Mouse (Mus musculus): ENCODE results near the gene Pld3. TPM values are rescaled to one million over a fixed set of nuclear protein-coding genes. Genes with fewer than 3 reads are reported as not detected.
A peak's percentile ranks its signal among the peaks of the same experiment; 100 is the strongest.
"Not testable (repeated sequence)": the region's sequence is repeated elsewhere in the genome, so short reads cannot be mapped to it uniquely, and the experiment has no call there.

The Pld3 gene
- polyA plus RNA-seq, 1 experiment from 2014 or later = 40.5 TPM

DNA sequence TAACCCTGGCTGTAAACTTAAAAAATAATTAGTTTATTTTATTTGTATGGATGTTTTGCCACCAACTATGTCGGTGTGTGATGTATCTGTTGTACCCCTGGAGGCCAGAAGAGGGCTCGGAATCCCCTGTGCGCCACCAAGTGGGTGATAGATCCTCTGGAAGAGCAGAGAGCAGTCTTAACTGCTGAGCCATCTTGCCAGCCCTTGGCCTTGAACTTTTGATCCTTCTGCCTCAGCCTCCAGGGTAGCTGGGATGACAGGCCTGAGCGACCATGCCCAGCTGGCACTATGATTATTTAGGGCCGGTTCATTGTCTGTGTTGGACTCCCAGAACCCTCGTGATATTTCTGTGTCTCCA lies 44.4 kb downstream of the Pld3 start:
- H3K4me1 ChIP-seq = peaks cover 20% of the 10 kb centered on the region
- H3K27ac ChIP-seq (replicated peaks) = peak overlapping the region; percentile 98; the same call in 1 of the 2 replicates
- 22% methylated on average over 6 of the region's 6 CpGs for WGBS
- no peaks in the 10 kb centered on the region for H3K9me3 ChIP-seq
- peak; percentile 72 for DNase-seq (ENCODE audit: low spot score)
- H3K36me3 ChIP-seq (replicated peaks) = no peaks in the 10 kb centered on the region
- H3K4me3 ChIP-seq = peak overlapping the region; percentile 70
- no peaks in the 10 kb centered on the region for H3K27me3 ChIP-seq (replicated peaks; ENCODE audit: low read depth, poor library complexity, severe bottlenecking)

DNA sequence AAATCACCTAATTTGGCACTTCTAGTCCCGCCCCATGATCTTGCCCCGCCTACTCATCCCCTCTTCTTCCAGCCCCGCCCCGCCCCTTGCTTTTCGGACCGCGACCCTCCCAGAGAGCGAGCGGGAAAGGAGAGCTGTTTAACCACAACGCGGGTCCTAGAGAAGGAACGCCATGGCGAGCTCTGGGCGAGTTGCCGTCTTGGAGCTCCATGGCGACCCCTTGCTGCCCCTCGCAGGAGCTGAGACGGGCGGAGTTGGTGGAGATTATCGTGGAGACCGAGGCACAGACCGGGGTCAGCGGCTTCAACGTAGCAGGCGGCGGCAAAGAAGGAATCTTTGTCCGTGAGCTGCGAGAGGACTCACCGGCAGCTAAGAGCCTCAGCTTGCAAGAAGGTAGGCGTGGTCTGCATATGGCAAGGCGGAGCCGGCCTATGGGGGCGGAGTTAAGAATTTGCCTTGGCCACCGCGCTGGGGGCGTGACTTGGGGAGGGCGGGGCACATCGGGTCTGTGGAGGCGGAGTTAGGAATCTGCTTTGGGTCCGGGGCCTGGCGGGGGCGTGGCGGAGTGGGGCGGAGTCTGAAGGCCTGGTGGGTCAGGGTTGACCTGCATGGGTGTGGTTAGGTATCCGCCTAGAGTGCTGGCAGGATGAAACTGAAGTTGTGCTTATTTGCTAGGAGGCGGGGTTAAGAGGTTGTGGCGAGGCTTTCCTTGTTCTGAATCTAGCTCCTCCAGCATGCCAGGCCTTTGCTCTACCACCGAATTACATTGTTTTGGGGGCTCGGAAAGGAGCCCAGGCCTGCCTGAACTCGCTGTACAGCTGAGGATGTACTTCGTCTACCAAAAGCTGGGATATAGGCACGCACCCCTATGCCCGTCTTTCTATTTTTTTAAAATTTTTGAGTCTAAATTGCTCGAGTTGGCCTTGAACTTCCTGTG lies 45.0 kb downstream of the Pld3 start:
- peak overlapping the region; percentile 70 for H3K4me3 ChIP-seq
- no peaks in the 10 kb centered on the region for H3K27me3 ChIP-seq (replicated peaks; ENCODE audit: low read depth, poor library complexity, severe bottlenecking)
- H3K4me1 ChIP-seq = peaks cover 20% of the 10 kb centered on the region
- WGBS = under 1% methylated on average over 54 of the region's 54 CpGs
- peak overlapping the region; percentile 98 for H3K27ac ChIP-seq (replicated peaks)
- DNase-seq (ENCODE audit: low spot score) = peak; percentile 100
- no peaks in the 10 kb centered on the region for H3K9me3 ChIP-seq
- H3K36me3 ChIP-seq (replicated peaks) = no peaks in the 10 kb centered on the region

DNA sequence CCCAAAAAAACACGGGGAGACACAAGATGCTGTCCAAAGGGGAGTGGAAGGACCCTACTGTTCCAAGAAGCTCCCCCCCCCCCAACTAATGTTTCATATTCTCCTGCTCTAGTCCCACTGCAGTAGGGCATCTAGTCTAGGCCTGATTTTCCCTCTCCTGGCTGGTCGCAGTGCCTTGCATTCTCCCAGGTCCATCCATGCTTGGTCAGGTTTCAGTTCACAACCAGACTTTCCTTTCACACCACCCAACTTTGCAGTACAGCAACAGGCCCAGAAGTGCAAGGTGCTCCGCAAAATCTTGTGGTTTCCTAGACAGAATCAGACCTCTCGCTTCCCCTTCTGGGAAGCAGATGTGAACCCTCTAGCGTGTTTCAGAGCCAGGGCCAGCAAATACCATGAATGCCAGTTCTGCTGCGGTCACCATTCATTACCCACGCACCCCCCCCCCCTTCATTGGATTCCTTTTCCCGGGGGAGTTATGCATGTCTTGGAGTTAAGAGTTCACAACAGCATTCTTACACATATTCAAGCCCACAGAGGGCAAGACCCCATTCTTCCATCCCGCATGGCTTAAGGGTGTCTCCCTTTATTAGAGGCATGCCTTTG lies 46.1 kb downstream of the Pld3 start:
- H3K36me3 ChIP-seq (replicated peaks) = no peaks in the 10 kb centered on the region
- H3K4me1 ChIP-seq = peaks cover 20% of the 10 kb centered on the region
- peak overlapping the region; percentile 98 for H3K27ac ChIP-seq (replicated peaks)
- DNase-seq (ENCODE audit: low spot score) = peak; percentile 44
- H3K9me3 ChIP-seq = no peaks in the 10 kb centered on the region
- WGBS = 52% methylated on average over 9 of the region's 9 CpGs
- H3K4me3 ChIP-seq = peak overlapping the region; percentile 70
- no peaks in the 10 kb centered on the region for H3K27me3 ChIP-seq (replicated peaks; ENCODE audit: low read depth, poor library complexity, severe bottlenecking)

DNA sequence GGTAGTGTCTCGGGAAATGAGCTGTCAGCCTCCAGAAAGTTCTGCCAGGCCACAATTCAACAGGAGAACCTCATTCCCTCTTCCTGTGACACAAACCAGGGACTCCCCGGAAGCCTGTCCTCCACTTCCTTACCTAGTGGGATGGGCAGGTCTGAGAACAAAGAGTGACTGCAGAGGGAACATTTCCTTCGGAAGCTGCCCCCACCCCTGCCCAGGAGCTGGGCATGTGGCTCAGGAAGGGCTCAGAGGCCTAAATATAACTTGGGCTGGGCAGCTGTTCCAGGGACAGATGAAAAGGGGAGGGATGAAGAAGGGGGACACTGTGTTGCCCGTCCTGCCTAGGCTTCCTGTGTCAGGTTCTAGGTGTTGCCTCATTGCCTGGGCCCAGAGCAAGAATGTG lies 51.4 kb downstream of the Pld3 start:
- DNase-seq (ENCODE audit: low spot score) = no peak
- no peaks in the 10 kb centered on the region for H3K9me3 ChIP-seq
- H3K27me3 ChIP-seq (replicated peaks; ENCODE audit: low read depth, poor library complexity, severe bottlenecking) = no peaks in the 10 kb centered on the region
- H3K27ac ChIP-seq (replicated peaks) = 0 out of 2 replicates have a peak overlapping the region, but pooled peaks have one; percentile 40
- H3K36me3 ChIP-seq (replicated peaks) = no peaks in the 10 kb centered on the region
- no peak overlapping the region for H3K4me3 ChIP-seq
- peaks cover 17% of the 10 kb centered on the region for H3K4me1 ChIP-seq
- 66% methylated on average over 4 of the region's 4 CpGs for WGBS

DNA sequence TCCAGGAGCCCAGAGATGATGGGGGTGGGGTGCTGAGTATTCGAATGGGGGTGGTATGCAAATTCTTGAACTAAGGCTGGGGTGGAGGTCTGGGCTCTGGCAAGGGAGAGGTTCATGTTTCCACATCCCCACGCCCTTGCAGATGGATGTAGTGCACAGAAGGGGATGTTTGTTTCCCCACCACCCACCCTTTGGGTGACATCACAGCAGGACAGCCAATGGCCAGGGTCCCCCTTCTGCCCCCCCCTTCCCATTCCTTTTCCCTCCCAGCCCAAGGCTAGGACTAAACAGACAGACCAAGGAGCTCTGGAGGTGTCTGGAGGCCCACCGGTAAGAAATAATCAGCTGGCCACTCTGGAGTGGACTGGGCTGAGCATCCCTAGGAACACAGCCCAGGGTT lies 54.0 kb downstream of the Pld3 start, which contains the start of gene Prx:
Gene Prx (plus strand): TSS at position 289 of the 400 bp plus-strand sequence.
- DNase-seq (ENCODE audit: low spot score) = no peak
- H3K4me3 ChIP-seq = no peak within 1 kb of the TSS
- no peaks in the 10 kb centered on the region for H3K27me3 ChIP-seq (replicated peaks; ENCODE audit: low read depth, poor library complexity, severe bottlenecking)
- no peaks in the 10 kb centered on the region for H3K36me3 ChIP-seq (replicated peaks)
- 0 out of 2 replicates have a peak, but pooled peaks cover 2% of the 10 kb centered on the region for H3K9me3 ChIP-seq
- H3K27ac ChIP-seq (replicated peaks) = no peak within 1 kb of the TSS
- 44% methylated on average over 3 of the region's 3 CpGs for WGBS
- H3K4me1 ChIP-seq = peaks cover 12% of the 10 kb centered on the region

DNA sequence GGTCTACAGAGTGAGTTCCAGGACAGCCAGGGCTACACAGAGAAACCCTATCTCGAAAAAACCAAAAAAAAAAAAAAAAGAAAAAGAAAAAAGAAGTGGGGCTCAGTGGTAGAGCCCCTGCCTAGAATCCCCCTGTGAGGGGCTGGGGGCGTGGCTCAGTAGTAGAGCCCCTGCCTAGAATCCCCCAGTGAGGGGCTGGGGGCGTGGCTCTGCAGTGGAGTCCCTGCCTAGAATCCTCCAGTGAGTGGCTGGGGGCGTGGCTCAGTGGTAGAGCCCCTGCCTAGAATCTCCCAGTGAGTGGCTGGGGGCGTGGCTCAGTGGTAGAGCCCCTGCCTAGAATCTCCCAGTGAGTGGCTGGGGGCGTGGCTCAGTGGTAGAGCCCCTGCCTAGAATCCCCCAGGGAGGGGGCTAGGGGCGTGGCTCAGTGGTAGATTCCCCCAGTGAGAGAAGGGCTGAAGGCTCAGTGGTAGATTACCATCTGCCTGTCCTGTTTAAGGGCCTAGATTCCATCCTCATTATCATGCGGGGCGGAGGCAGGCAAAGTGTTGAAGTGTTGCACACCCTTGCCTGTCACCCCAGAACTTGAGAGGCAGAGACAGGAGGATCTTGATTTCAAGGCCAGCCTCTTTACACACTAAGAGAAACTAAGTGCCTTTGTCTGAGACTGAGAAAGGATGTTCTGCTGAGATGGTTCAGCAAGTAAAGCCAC lies 58.2 kb downstream of the Pld3 start:
- DNase-seq (ENCODE audit: low spot score); H3K9me3 ChIP-seq; H3K27ac ChIP-seq (replicated peaks); H3K27me3 ChIP-seq (replicated peaks; ENCODE audit: low read depth, poor library complexity, severe bottlenecking); H3K4me3 ChIP-seq; H3K36me3 ChIP-seq (replicated peaks): not testable (repeated sequence)
- 87% methylated on average over 9 of the region's 9 CpGs for WGBS
- peaks cover 34% of the 10 kb centered on the region for H3K4me1 ChIP-seq

DNA sequence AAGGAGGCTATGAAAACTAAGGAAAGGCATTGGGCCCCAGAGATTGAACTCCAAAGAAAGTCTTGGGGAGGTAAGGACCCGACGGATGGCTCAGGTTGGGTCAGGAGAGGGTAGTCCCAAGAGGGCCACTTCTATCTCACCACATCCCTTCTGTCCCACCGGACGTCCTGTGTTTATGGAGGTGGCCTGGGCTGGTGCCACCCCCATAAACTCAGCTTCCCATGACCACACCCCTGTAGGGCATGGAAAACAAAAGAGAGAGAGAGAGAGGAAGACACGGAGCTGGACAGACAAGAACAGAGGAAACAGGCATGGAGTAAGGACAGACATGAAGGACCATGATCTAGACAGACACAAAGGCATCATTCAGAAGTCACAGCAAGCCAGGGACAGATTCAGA lies 59.6 kb downstream of the Pld3 start:
- H3K27me3 ChIP-seq (replicated peaks; ENCODE audit: low read depth, poor library complexity, severe bottlenecking) = peaks cover 7% of the 10 kb centered on the region
- peaks cover 10% of the 10 kb centered on the region for H3K36me3 ChIP-seq (replicated peaks)
- no peak overlapping the region for H3K4me3 ChIP-seq
- DNase-seq (ENCODE audit: low spot score) = no peak
- no peak overlapping the region for H3K27ac ChIP-seq (replicated peaks)
- peaks cover 37% of the 10 kb centered on the region for H3K4me1 ChIP-seq
- 84% methylated on average over 5 of the region's 5 CpGs for WGBS
- H3K9me3 ChIP-seq = 0 out of 2 replicates have a peak, but pooled peaks cover 2% of the 10 kb centered on the region

DNA sequence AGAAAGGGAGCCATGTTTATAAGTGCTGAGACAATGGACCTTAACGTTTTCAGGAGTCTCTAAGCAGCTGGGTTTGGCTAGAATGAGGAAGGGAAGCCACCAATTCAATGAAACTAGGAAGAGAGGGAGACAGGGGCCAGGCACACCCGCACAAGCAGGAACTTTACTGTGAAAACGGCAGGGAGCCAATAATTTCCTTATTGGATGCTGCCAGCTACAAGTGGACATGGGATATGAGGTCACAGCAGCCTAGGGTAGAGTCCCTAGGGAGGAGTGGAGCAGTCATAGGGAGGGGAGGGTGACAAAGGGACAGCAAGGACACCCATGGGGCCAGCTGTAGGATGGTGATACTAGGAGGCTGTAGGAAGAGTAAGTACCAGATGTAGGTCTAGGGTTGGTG lies 60.0 kb downstream of the Pld3 start:
- 81% methylated on average over 3 of the region's 3 CpGs for WGBS
- Histone ChIP-seq H3K9me3 (0 out of 2 replicates have a peak, but pooled peaks cover 2% of the 10 kb centered on the region), H3K4me3 (no peak overlapping the region), H3K4me1 (peaks cover 41% of the 10 kb centered on the region), H3K36me3 (replicated peaks) (peaks cover 10% of the 10 kb centered on the region), H3K27ac (replicated peaks) (no peak overlapping the region), H3K27me3 (replicated peaks; ENCODE audit: low read depth, poor library complexity, severe bottlenecking) (peaks cover 7% of the 10 kb centered on the region)
- no peak for DNase-seq (ENCODE audit: low spot score)

DNA sequence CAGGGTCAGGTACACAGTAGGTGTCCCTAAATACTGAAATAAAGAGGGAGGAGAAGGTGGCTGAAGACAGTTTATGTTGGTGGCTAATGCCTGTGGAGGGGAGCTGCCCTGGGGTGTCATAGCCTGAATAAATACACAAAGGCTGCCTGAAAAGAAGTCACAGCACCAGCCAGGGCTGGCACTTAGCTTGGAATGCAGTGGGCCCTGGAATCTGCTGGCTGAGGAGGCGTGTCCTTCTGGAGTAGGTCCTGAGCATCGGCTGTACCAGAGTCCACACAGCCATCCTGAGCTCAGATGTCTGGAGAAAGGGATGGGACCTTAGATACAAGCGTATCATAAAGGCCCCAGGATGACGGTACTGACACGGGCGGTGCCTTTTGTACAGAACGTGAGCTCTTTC lies 61.2 kb downstream of the Pld3 start:
- Histone ChIP-seq H3K27ac (replicated peaks) (peak overlapping the region; percentile 40; the same call in 1 of the 2 replicates), H3K9me3 (0 out of 2 replicates have a peak, but pooled peaks cover 2% of the 10 kb centered on the region), H3K4me3 (no peak overlapping the region), H3K27me3 (replicated peaks; ENCODE audit: low read depth, poor library complexity, severe bottlenecking) (peaks cover 7% of the 10 kb centered on the region), H3K4me1 (peaks cover 46% of the 10 kb centered on the region), H3K36me3 (replicated peaks) (peaks cover 10% of the 10 kb centered on the region)
- WGBS = 71% methylated on average over 7 of the region's 7 CpGs
- DNase-seq (ENCODE audit: low spot score) = no peak

DNA sequence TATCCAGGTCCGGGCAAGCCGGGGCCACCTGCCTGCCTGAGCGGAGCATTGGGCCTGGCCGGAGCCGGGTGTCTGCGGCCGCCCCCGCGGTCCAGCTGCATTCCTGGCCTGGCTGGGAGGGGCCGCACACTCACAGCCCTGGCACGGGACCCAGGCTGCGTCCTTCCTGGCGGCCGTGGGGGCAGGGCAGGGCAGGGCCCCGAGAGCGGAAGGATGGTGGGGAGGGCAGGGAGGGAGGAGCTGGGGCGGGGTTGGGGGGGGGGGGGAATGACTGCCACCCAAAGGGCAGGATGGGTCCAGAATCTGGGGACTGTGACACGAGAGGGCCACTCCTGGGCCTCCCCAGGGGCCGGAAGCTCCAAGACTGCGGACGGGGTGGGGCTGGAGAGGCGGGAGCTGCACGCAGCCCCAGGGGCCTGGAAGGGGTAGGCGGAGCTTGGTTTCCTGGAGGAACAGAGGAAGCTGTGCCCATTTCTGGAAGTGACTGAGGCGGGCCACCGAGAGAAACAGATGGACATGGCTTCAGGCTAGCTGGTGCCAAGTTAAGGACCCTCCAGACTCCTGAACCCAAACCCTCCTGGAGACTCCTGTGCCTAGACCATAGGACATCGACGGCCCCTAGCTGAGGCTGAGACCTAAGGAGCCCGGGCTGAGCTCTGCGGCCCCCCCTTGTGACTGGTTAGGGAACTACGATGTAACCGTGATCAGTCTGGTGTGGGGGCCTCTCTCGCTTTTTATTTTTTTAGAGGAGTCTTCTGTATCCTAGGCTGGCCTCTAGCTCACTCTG lies 62.3 kb downstream of the Pld3 start:
- Histone ChIP-seq H3K36me3 (replicated peaks) (peaks cover 10% of the 10 kb centered on the region), H3K9me3 (0 out of 2 replicates have a peak, but pooled peaks cover 2% of the 10 kb centered on the region), H3K4me3 (peak overlapping the region; percentile 62), H3K27me3 (replicated peaks; ENCODE audit: low read depth, poor library complexity, severe bottlenecking) (peaks cover 7% of the 10 kb centered on the region), H3K4me1 (peaks cover 49% of the 10 kb centered on the region), H3K27ac (replicated peaks) (peak overlapping the region; percentile 93)
- WGBS = under 1% methylated on average over 32 of the region's 33 CpGs
- peak; percentile 84 for DNase-seq (ENCODE audit: low spot score)

DNA sequence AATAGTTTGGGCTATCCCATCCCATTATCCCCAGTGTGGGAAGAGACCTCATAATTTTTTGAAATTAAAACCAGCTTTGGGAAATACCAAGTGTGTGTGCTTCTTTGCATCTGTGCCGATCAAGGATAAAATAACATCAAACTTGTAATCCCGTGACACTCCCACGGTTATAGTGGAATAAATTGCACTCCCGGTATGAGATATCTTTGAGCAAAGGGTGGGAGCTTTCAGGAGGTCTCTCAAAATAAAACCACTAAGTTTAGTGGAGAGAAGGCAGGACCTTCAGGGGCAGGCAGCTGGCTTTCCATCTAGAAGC lies 62.8 kb downstream of the Pld3 start:
- Histone ChIP-seq H3K36me3 (replicated peaks) (peaks cover 10% of the 10 kb centered on the region), H3K27me3 (replicated peaks; ENCODE audit: low read depth, poor library complexity, severe bottlenecking) (peaks cover 7% of the 10 kb centered on the region), H3K27ac (replicated peaks) (peak overlapping the region; percentile 93), H3K9me3 (0 out of 2 replicates have a peak, but pooled peaks cover 2% of the 10 kb centered on the region), H3K4me1 (peaks cover 51% of the 10 kb centered on the region), H3K4me3 (peak overlapping the region; percentile 62)
- WGBS = 45% methylated on average over 4 of the region's 4 CpGs
- DNase-seq (ENCODE audit: low spot score) = no peak

Measured in embryonic facial prominence, embryonic 10.5 days (tissue).